ENCODE assay signal across 8 mouse cellular contexts in the genomic region with DNA sequence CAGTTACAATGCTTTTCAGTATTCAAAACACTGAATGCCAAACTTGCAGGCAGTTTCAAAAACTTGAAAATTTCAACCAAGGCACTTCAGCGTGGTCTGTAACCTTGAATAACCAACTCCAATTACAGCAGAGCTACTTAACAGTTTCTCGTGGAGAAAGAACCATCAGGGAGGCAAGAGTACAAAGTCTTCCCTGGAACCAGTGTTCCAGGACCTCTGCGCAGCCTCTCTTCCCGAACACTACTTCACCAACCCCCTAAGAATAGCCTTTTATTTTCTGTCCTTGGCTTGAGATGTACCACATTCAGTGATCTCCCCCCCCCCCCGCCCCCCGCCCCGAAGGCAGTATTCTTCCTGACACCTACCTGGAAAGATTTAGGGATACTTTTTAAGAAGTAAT. TPM values are rescaled to one million over a fixed set of nuclear protein-coding genes. Genes with fewer than 3 reads are reported as not detected.
DNase-seq lines count a peak whose midpoint lies in the region; ATAC-seq and TF ChIP-seq lines count a peak whose summit lies in the region.
"Had no signal": no experiment of that assay in that cellular context is flagged by ENCODE, and none has a peak within 500 bp of the region (broad histone marks: within the 10 kb centered on the region; RNA-seq: fewer than 3 reads in every experiment).

No protein-coding gene starts in this region.

- 1% methylated on average over 7 of the region's 7 CpGs for WGBS in lung, postnatal 0 days
- WGBS in hindbrain, embryonic 14.5 days = 4% methylated on average over 7 of the region's 7 CpGs
- 20% methylated on average over 7 of the region's 7 CpGs for WGBS in liver, embryonic 14.5 days (ENCODE audit: insufficient replicate concordance)

- ATAC-seq in lung, postnatal 0 days = no peak
- no peak for ATAC-seq in hindbrain, embryonic 14.5 days (ENCODE audit: low FRiP score)
- no peak for ATAC-seq in liver, embryonic 14.5 days (ENCODE audit: insufficient read depth)

- TF ChIP-seq CTCF in lung, postnatal 0 days (IDR thresholded peaks at IDR 0.05) = no peak
- TF ChIP-seq CTCF in liver, embryonic 14.5 days (IDR thresholded peaks at IDR 0.05; ENCODE audit: low read depth) = no peak

- H3K27me3 ChIP-seq in lung, postnatal 0 days (replicated peaks; ENCODE audit: insufficient read depth, low read length) = no peaks in the 10 kb centered on the region
- H3K27me3 ChIP-seq in hindbrain, embryonic 14.5 days (ENCODE audit: control insufficient read depth, insufficient read depth, low read length) = no peaks in the 10 kb centered on the region
- H3K27me3 ChIP-seq in liver, embryonic 14.5 days (ENCODE audit: control insufficient read depth, insufficient read depth, low read length) = peaks cover 26% of the 10 kb centered on the region

- H3K9ac ChIP-seq in lung, postnatal 0 days (replicated peaks; ENCODE audit: low read depth) = peak overlapping the region; percentile 87
- peak overlapping the region; percentile 92 for H3K9ac ChIP-seq in hindbrain, embryonic 14.5 days
- H3K9ac ChIP-seq in liver, embryonic 14.5 days (replicated peaks) = peak overlapping the region; percentile 76; the same call in 1 of the 2 replicates

- H3K27ac ChIP-seq in lung, postnatal 0 days (ENCODE audit: low read length) = no peak overlapping the region
- H3K27ac ChIP-seq in hindbrain, embryonic 14.5 days = no peak overlapping the region; the same call in 1 of the 2 replicates
- no peak overlapping the region for H3K27ac ChIP-seq in liver, embryonic 14.5 days

- peak; percentile 8 for DNase-seq in lung, postnatal 0 days (ENCODE audit: low spot score)
- no peak for DNase-seq in lung, adult 18-20 months
- no peak for DNase-seq in hindbrain, embryonic 14.5 days (ENCODE audit: low spot score)
- no peak for DNase-seq in liver, embryonic 14.5 days (ENCODE audit: low read depth in 3 of 3, low spot score in 3 of 3)
- no peak for DNase-seq in right cerebral cortex, postnatal 25 days
- no peak for DNase-seq in right cerebral cortex, adult 2 months (ENCODE audit: low spot score in 2 of 2)
- no peak for DNase-seq in thymus, adult 18-20 months
- DNase-seq: lung, postnatal 4 days had no signal

- TF ChIP-seq EP300 in lung, postnatal 0 days (IDR thresholded peaks at IDR 0.05) = no peak
- no peak for TF ChIP-seq EP300 in liver, embryonic 14.5 days (IDR thresholded peaks at IDR 0.05; ENCODE audit: low read depth)

- H3K36me3 ChIP-seq in lung, postnatal 0 days (ENCODE audit: insufficient read depth, low read length) = no peaks in the 10 kb centered on the region
- peaks cover 4% of the 10 kb centered on the region; the same call in 1 of the 2 replicates for H3K36me3 ChIP-seq in hindbrain, embryonic 14.5 days (replicated peaks; ENCODE audit: control insufficient read depth, insufficient read depth)
- no peaks in the 10 kb centered on the region for H3K36me3 ChIP-seq in liver, embryonic 14.5 days (replicated peaks; ENCODE audit: control insufficient read depth, insufficient read depth, low read depth)

- H3K9me3 ChIP-seq in lung, postnatal 0 days (ENCODE audit: low read length) = no peaks in the 10 kb centered on the region
- H3K9me3 ChIP-seq in hindbrain, embryonic 14.5 days (ENCODE audit: control insufficient read depth, low read length) = no peaks in the 10 kb centered on the region
- H3K9me3 ChIP-seq in liver, embryonic 14.5 days (ENCODE audit: control insufficient read depth, low read length) = no peaks in the 10 kb centered on the region

- H3K4me2 ChIP-seq in lung, postnatal 0 days (replicated peaks; ENCODE audit: low read depth, low read length) = peak overlapping the region; percentile 89
- peak overlapping the region; percentile 77 for H3K4me2 ChIP-seq in hindbrain, embryonic 14.5 days (replicated peaks)
- H3K4me2 ChIP-seq in liver, embryonic 14.5 days (ENCODE audit: low read depth) = peak overlapping the region; percentile 90

- H3K4me3 ChIP-seq in lung, postnatal 0 days (ENCODE audit: low read depth, low read length) = peak overlapping the region; percentile 87
- H3K4me3 ChIP-seq in hindbrain, embryonic 14.5 days (replicated peaks; ENCODE audit: low read length) = peak overlapping the region; percentile 94
- H3K4me3 ChIP-seq in liver, embryonic 14.5 days (ENCODE audit: insufficient read depth in 1 of 2, low read depth in 2 of 2, low read length in 2 of 2) = peak overlapping the region; percentile 22 to 79

- peaks cover 4% of the 10 kb centered on the region; the same call in 1 of the 2 replicates for H3K4me1 ChIP-seq in lung, postnatal 0 days (ENCODE audit: insufficient read depth, low read depth, low read length)
- peaks cover 13% of the 10 kb centered on the region for H3K4me1 ChIP-seq in hindbrain, embryonic 14.5 days (replicated peaks; ENCODE audit: control insufficient read depth, insufficient read depth, low read length)
- peaks cover 0 to 7% of the 10 kb centered on the region in 2 experiments; a peak in 2 of 4 replicates for H3K4me1 ChIP-seq in liver, embryonic 14.5 days (replicated peaks; ENCODE audit: control insufficient read depth in 2 of 2, insufficient read depth in 2 of 2, low read length in 1 of 2)

RNA-seq across cellular contexts. Expression of gene Pik3c2a, which starts 1.0 kb away (rescaled TPM):
- polyA plus RNA-seq in lung, postnatal 0 days (2015; fragmentation: Nextera tagmentation; extraction: Ambion mirVana) = 12.7 and 17.1 TPM in 2 replicates
- polyA plus RNA-seq in hindbrain, embryonic 14.5 days (2014; fragmentation: Nextera tagmentation; extraction: Ambion mirVana) = 15.8 and 17.0 TPM in 2 replicates
- 2.0 and 2.5 TPM in 2 replicates for polyA plus RNA-seq in liver, embryonic 14.5 days (2012; rRNA removed)
- polyA plus RNA-seq in liver, embryonic 14.5 days (2014; fragmentation: Nextera tagmentation; extraction: Ambion mirVana) = 2.9 and 3.0 TPM in 2 replicates
